Mouse (Mus musculus): Measurements from ENCODE around the gene Npas3.

The Npas3 gene

GRCm38 (mm10) chr12:53587249-53587648 is 338.8 kb downstream of the Npas3 start:
- no peak for DNase-seq (ENCODE audit: low read depth, low spot score)

GRCm38 (mm10) chr12:53587691-53588504 is 339.4 kb downstream of the Npas3 start:
- DNase-seq (ENCODE audit: low read depth, low spot score): no peak

- no peak for DNase-seq (ENCODE audit: low read depth, low spot score)
These were observed 341.0 kb downstream of the Npas3 start for GRCm38 (mm10) chr12:53589446-53589961.

- DNase-seq (ENCODE audit: low read depth, low spot score): no peak
These were observed 357.2 kb downstream of the Npas3 start for GRCm38 (mm10) chr12:53605661-53606060.

- DNase-seq (ENCODE audit: low read depth, low spot score): no peak
These were observed 363.6 kb downstream of the Npas3 start for GRCm38 (mm10) chr12:53612120-53612519.

- DNase-seq (ENCODE audit: low read depth, low spot score): no peak
These were observed 372.8 kb downstream of the Npas3 start for GRCm38 (mm10) chr12:53621271-53621670.

- no peak for DNase-seq (ENCODE audit: low read depth, low spot score)
These were observed 375.3 kb downstream of the Npas3 start for GRCm38 (mm10) chr12:53623793-53624192.

GRCm38 (mm10) chr12:53624379-53625021 is 376.0 kb downstream of the Npas3 start:
- no peak for DNase-seq (ENCODE audit: low read depth, low spot score)

- DNase-seq (ENCODE audit: low read depth, low spot score): no peak
These were observed 381.1 kb downstream of the Npas3 start for GRCm38 (mm10) chr12:53629483-53630120.

GRCm38 (mm10) chr12:53630607-53631006 is 382.1 kb downstream of the Npas3 start:
- no peak for DNase-seq (ENCODE audit: low read depth, low spot score)

- no peak for DNase-seq (ENCODE audit: low read depth, low spot score)
These were observed 383.0 kb downstream of the Npas3 start for GRCm38 (mm10) chr12:53631315-53632106.

GRCm38 (mm10) chr12:53638571-53638970 is 390.1 kb downstream of the Npas3 start:
- no peak for DNase-seq (ENCODE audit: low read depth, low spot score)

GRCm38 (mm10) chr12:53647282-53647681 is 398.8 kb downstream of the Npas3 start:
- DNase-seq (ENCODE audit: low read depth, low spot score): no peak

GRCm38 (mm10) chr12:53656301-53656700 is 407.8 kb downstream of the Npas3 start:
- no peak for DNase-seq (ENCODE audit: low read depth, low spot score)

- no peak for DNase-seq (ENCODE audit: low read depth, low spot score)
These were observed 415.6 kb downstream of the Npas3 start for GRCm38 (mm10) chr12:53664084-53664483.

- no peak for DNase-seq (ENCODE audit: low read depth, low spot score)
These were observed 423.4 kb downstream of the Npas3 start for GRCm38 (mm10) chr12:53671846-53672245.

- no peak for DNase-seq (ENCODE audit: low read depth, low spot score)
These were observed 428.7 kb downstream of the Npas3 start for GRCm38 (mm10) chr12:53677091-53677630.

- no peak for DNase-seq (ENCODE audit: low read depth, low spot score)
These were observed 429.7 kb downstream of the Npas3 start for GRCm38 (mm10) chr12:53678166-53678565.

GRCm38 (mm10) chr12:53679161-53679560 is 430.7 kb downstream of the Npas3 start:
- no peak for DNase-seq (ENCODE audit: low read depth, low spot score)

- DNase-seq (ENCODE audit: low read depth, low spot score): no peak
These were observed 432.0 kb downstream of the Npas3 start for GRCm38 (mm10) chr12:53680501-53680900.

GRCm38 (mm10) chr12:53682036-53682435 is 433.6 kb downstream of the Npas3 start:
- DNase-seq (ENCODE audit: low read depth, low spot score): no peak

Measured in CD4-positive helper T cell, adult 2 months (primary cell).